Mouse (Mus musculus): ENCODE results near the gene Nlrp2. TPM values are rescaled to one million over a fixed set of nuclear protein-coding genes. Genes with fewer than 3 reads are reported as not detected.

Nlrp2 gene
- not detected in 2 replicates for polyA plus RNA-seq (2015; fragmentation: Nextera tagmentation; extraction: Ambion mirVana)

DNA sequence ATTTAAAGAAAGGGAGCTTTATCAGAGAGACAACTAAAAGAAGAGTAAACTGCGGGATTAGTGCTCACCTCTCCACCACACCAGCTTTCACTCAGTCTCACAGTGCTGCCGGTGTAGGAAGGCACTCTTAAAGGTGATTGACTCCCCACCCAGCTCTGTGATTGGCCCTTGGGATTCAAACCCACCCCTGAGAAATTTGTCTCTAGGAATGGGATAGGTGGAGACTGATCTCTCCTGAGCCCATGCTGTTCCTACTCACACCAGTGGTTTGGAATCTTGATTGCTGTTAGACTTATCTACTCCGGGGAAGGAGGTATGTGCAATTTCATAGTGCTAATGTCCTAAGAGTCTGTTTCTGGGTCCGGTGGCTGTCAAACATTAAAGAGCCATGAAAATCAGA lies at the start of gene Nlrp2:
Gene Nlrp2, minus strand, starts transcription at position 101 of the 400 bp plus-strand sequence.
- no peak for DNase-seq (ENCODE audit: low spot score)

- no peak for DNase-seq (ENCODE audit: low spot score)
Measured at GRCm38 (mm10) chr7:5366724-5367123, 15.9 kb upstream of the Nlrp2 start.

- DNase-seq (ENCODE audit: low spot score), result peak; percentile 19
Measured at GRCm38 (mm10) chr7:5363599-5363998, 12.8 kb upstream of the Nlrp2 start.

DNA sequence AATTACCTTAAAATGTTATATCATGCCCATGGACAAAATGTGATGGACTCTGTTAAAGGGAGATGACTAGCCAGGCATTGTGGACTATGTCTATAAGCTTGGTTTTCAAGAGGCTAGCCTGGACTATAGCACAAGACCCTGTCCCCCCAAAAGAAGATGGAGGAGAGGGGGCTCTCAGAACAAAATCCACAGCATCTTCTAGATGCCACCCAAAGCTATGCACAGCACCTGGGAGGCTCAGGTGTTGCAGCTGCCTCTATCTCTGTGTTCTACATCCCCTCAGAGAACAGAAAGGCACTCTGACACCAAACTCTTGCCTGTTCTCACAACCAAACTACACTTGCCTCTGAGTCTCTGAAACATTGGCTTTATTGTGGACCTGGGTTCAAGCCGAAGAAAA lies 598 bp downstream of the Nlrp2 start, which contains the start of gene Gm5065:
Gene Gm5065, plus strand, starts transcription at position 301 of the 400 bp plus-strand sequence.
- DNase-seq (ENCODE audit: low spot score), result no peak

- no peak for DNase-seq (ENCODE audit: low spot score)
Measured at GRCm38 (mm10) chr7:5327511-5327910, 23.3 kb downstream of the Nlrp2 start.

GRCm38 (mm10) chr7:5288281-5288680 lies 62.6 kb downstream of the Nlrp2 start:
- no peak for DNase-seq (ENCODE audit: low spot score)

- DNase-seq (ENCODE audit: low spot score), result no peak
Measured at GRCm38 (mm10) chr7:5263051-5263450, 87.8 kb downstream of the Nlrp2 start.

Other genes starting within 250 kb of the Nlrp2 start
- gene Rfpl4, start 234.1 kb downstream of the Nlrp2 start, polyA plus RNA-seq (2015; fragmentation: Nextera tagmentation; extraction: Ambion mirVana), result not detected in 2 replicates
- gene Rasl2-9, start 225.1 kb downstream of the Nlrp2 start, polyA plus RNA-seq (2015; fragmentation: Nextera tagmentation; extraction: Ambion mirVana), result 0.13 and 0.40 TPM in 2 replicates
- not detected in 2 replicates for gene Vmn1r55, start 201.4 kb downstream of the Nlrp2 start, polyA plus RNA-seq (2015; fragmentation: Nextera tagmentation; extraction: Ambion mirVana)
- gene Vmn1r56, start 154.3 kb downstream of the Nlrp2 start, polyA plus RNA-seq (2015; fragmentation: Nextera tagmentation; extraction: Ambion mirVana), result not detected in 2 replicates
- gene Vmn1r57, start 132.5 kb downstream of the Nlrp2 start, polyA plus RNA-seq (2015; fragmentation: Nextera tagmentation; extraction: Ambion mirVana), result not detected in 2 replicates
- gene Gm5065, start 498 bp downstream of the Nlrp2 start, polyA plus RNA-seq (2015; fragmentation: Nextera tagmentation; extraction: Ambion mirVana), result not detected in 2 replicates
- gene Vmn1r58, start 62.4 kb upstream of the Nlrp2 start, polyA plus RNA-seq (2015; fragmentation: Nextera tagmentation; extraction: Ambion mirVana), result not detected in 2 replicates
- gene Vmn1r59, start 105.7 kb upstream of the Nlrp2 start, polyA plus RNA-seq (2015; fragmentation: Nextera tagmentation; extraction: Ambion mirVana), result not detected in 2 replicates
- not detected in 2 replicates for gene Vmn2r28, start 142.9 kb upstream of the Nlrp2 start, polyA plus RNA-seq (2015; fragmentation: Nextera tagmentation; extraction: Ambion mirVana)
- gene Vmn1r60, start 196.3 kb upstream of the Nlrp2 start, polyA plus RNA-seq (2015; fragmentation: Nextera tagmentation; extraction: Ambion mirVana), result not detected in 2 replicates

Data from thymus, postnatal 0 days (tissue).